Mouse (Mus musculus) MEL (cell line): Measurements from ENCODE around the gene Tulp4. TPM values are rescaled to one million over a fixed set of nuclear protein-coding genes. Genes with fewer than 3 reads are reported as not detected.

Source experiments
- DNase-seq: peaks from one replicate; pipeline ENCODE4 v3.0.0; 2011; ENCODE audit warnings: low read depth, low spot score
- H3K27ac ChIP-seq: 2 replicates; pipeline ENCODE4 v1.5.1; 2012; ENCODE audit warnings: low read depth, mild to moderate bottlenecking, control low read depth, low read length, moderate library complexity; ENCODE audit not compliant: control insufficient read depth
- H3K27me3 ChIP-seq, 2 experiments: fragments of 150-350 bp in 1 of 2; sonication (generic) in 1 of 2; 2 replicates each; pipeline ENCODE4 v1.6.1; 2012; ENCODE audit warnings: low read length in 2 of 2, mild to moderate bottlenecking in 2 of 2, improper control_type of control experiment in 1 of 2, moderate library complexity in 1 of 2; ENCODE audit not compliant: insufficient read depth in 2 of 2, control insufficient read depth in 1 of 2
- H3K36me3 ChIP-seq, 2 experiments: 2 replicates each; pipeline ENCODE4 v1.6.1; 2012 to 2014; ENCODE audit warnings: low read length in 2 of 2, improper control_type of control experiment in 1 of 2, inconsistent platforms in 1 of 2, mild to moderate bottlenecking in 1 of 2; ENCODE audit not compliant: insufficient read depth in 2 of 2, control insufficient read depth in 1 of 2
- H3K4me1 ChIP-seq, 2 experiments: fragments of 150-350 bp in 1 of 2; sonication (generic) in 1 of 2; 2 replicates each; pipeline ENCODE4 v1.6.1; 2012; ENCODE audit warnings: low read length in 2 of 2, improper control_type of control experiment in 1 of 2, mild to moderate bottlenecking in 1 of 2; ENCODE audit not compliant: insufficient read depth in 2 of 2, control insufficient read depth in 1 of 2
- H3K4me3 ChIP-seq, 2 experiments: fragments of 150-350 bp in 1 of 2; sonication (generic) in 1 of 2; 2 replicates each; pipeline ENCODE4 v1.5.1; 2012; ENCODE audit warnings: low read depth in 2 of 2, low read length in 2 of 2, mild to moderate bottlenecking in 2 of 2, moderate library complexity in 2 of 2, control low read depth in 1 of 2, improper control_type of control experiment in 1 of 2; ENCODE audit not compliant: control insufficient read depth in 1 of 2, insufficient read depth in 1 of 2
- H3K79me2 ChIP-seq: 2 replicates; pipeline ENCODE4 v1.6.1; 2012; ENCODE audit warnings: mild to moderate bottlenecking, low read length, moderate library complexity; ENCODE audit not compliant: control insufficient read depth, poor library complexity, insufficient read depth
- H3K9ac ChIP-seq: 2 replicates; pipeline ENCODE4 v1.6.1; 2012; ENCODE audit warnings: low read depth, mild to moderate bottlenecking, control low read depth, low read length, moderate library complexity; ENCODE audit not compliant: control insufficient read depth, poor library complexity, severe bottlenecking
- H3K9me3 ChIP-seq: fragments of 150-350 bp; sonication (generic); replicated peaks from 2 replicates; pipeline ENCODE4 v1.6.1; 2012; ENCODE audit warnings: mild to moderate bottlenecking, low read length, improper control_type of control experiment, moderate library complexity; ENCODE audit not compliant: insufficient read depth
- CHD1 ChIP-seq: IDR thresholded peaks from 2 replicates; pipeline ENCODE4 v1.6.1; 2012; ENCODE audit warnings: low read depth, mild to moderate bottlenecking, inconsistent platforms, low read length, improper control_type of control experiment
- CHD2 ChIP-seq: IDR thresholded peaks from 2 replicates; pipeline ENCODE4 v1.6.1; 2011; ENCODE audit warnings: low read length, improper control_type of control experiment
- ELF1 ChIP-seq: IDR thresholded peaks from 2 replicates; pipeline ENCODE4 v1.6.1; 2014; ENCODE audit warnings: low read depth, mild to moderate bottlenecking, inconsistent platforms, low read length, improper control_type of control experiment, moderate library complexity
- EP300 ChIP-seq, 2 experiments: IDR thresholded peaks; 2 replicates each; pipeline ENCODE4 v1.6.1; 2011; ENCODE audit warnings: improper control_type of control experiment in 2 of 2, low read length in 2 of 2, low read depth in 1 of 2, mild to moderate bottlenecking in 1 of 2
- GABPA ChIP-seq: IDR thresholded peaks from 2 replicates; pipeline ENCODE4 v1.6.1; 2012; ENCODE audit warnings: low read depth, mild to moderate bottlenecking, inconsistent platforms, low read length, improper control_type of control experiment, moderate library complexity
- GATA1 ChIP-seq: IDR thresholded peaks from 2 replicates; pipeline ENCODE4 v1.6.1; 2011; ENCODE audit warnings: low read depth, low read length, improper control_type of control experiment
- JUND ChIP-seq: IDR thresholded peaks from 2 replicates; pipeline ENCODE4 v1.6.1; 2011; ENCODE audit warnings: low read depth, mild to moderate bottlenecking, improper control_type of control experiment, low read length
- MAFK ChIP-seq: IDR thresholded peaks from 2 replicates; pipeline ENCODE4 v1.6.1; 2011; ENCODE audit warnings: low read depth, mild to moderate bottlenecking, low read length, improper control_type of control experiment, borderline replicate concordance
- MAX ChIP-seq: IDR thresholded peaks from 2 replicates; pipeline ENCODE4 v1.6.1; 2011; ENCODE audit warnings: low read length, improper control_type of control experiment
- MAZ ChIP-seq: IDR thresholded peaks from 2 replicates; pipeline ENCODE4 v1.6.1; 2012; ENCODE audit warnings: low read depth, mild to moderate bottlenecking, inconsistent platforms, low read length, improper control_type of control experiment
- MXI1 ChIP-seq: IDR thresholded peaks from 2 replicates; pipeline ENCODE4 v1.6.1; 2011; ENCODE audit warnings: mild to moderate bottlenecking, low read depth, low read length, improper control_type of control experiment
- MYC ChIP-seq: IDR thresholded peaks from 2 replicates; pipeline ENCODE4 v1.6.1; 2011; ENCODE audit warnings: low read depth, mild to moderate bottlenecking, low read length, improper control_type of control experiment, moderate library complexity
- POLR2A ChIP-seq, 2 experiments: IDR thresholded peaks; 2 replicates each; pipeline ENCODE4 v1.6.1; 2011 to 2012; ENCODE audit warnings: low read length in 2 of 2, mild to moderate bottlenecking in 2 of 2, control low read depth in 1 of 2, improper control_type of control experiment in 1 of 2, low read depth in 1 of 2, moderate library complexity in 1 of 2; ENCODE audit not compliant: control insufficient read depth in 1 of 2, insufficient read depth in 1 of 2, poor library complexity in 1 of 2
- POLR2AphosphoS2 ChIP-seq: IDR thresholded peaks from 2 replicates; pipeline ENCODE4 v1.6.1; 2011; ENCODE audit warnings: low read length, improper control_type of control experiment
- POLR2AphosphoS5 ChIP-seq: IDR thresholded peaks from 2 replicates; pipeline ENCODE4 v1.6.1; 2012; ENCODE audit warnings: low read depth, borderline replicate concordance, mild to moderate bottlenecking, inconsistent platforms, low read length, moderate library complexity, mixed read lengths
- TBP ChIP-seq: IDR thresholded peaks from 2 replicates; pipeline ENCODE4 v1.8.0; 2011; ENCODE audit warnings: low read depth, low read length, improper control_type of control experiment
- TCF12 ChIP-seq: IDR thresholded peaks from 2 replicates; pipeline ENCODE4 v1.6.1; 2014; ENCODE audit warnings: low read depth, mild to moderate bottlenecking, inconsistent platforms, low read length, improper control_type of control experiment, moderate library complexity
- UBTF ChIP-seq: IDR thresholded peaks from 2 replicates; pipeline ENCODE4 v1.6.1; 2012; ENCODE audit warnings: low read depth, mild to moderate bottlenecking, inconsistent platforms, low read length, improper control_type of control experiment, moderate library complexity, borderline replicate concordance; ENCODE audit not compliant: insufficient read depth
- USF1 ChIP-seq: IDR thresholded peaks from 2 replicates; pipeline ENCODE4 v1.6.1; 2014; ENCODE audit warnings: low read depth, mild to moderate bottlenecking, inconsistent platforms, low read length, improper control_type of control experiment, moderate library complexity
- USF2 ChIP-seq, 2 experiments: IDR thresholded peaks; 2 replicates each; pipeline ENCODE4 v1.6.1; 2011 to 2012; ENCODE audit warnings: improper control_type of control experiment in 2 of 2, low read length in 2 of 2, borderline replicate concordance in 1 of 2, inconsistent platforms in 1 of 2, low read depth in 1 of 2, mild to moderate bottlenecking in 1 of 2; ENCODE audit not compliant: insufficient read depth in 1 of 2
- ZC3H11A ChIP-seq: IDR thresholded peaks from 2 replicates; pipeline ENCODE4 v1.6.1; 2012; ENCODE audit warnings: low read depth, mild to moderate bottlenecking, inconsistent platforms, low read length, improper control_type of control experiment
- ZKSCAN1 ChIP-seq: IDR thresholded peaks from 2 replicates; pipeline ENCODE4 v1.6.1; 2012; ENCODE audit warnings: low read depth, mild to moderate bottlenecking, inconsistent platforms, low read length, improper control_type of control experiment, moderate library complexity
- polyA plus RNA-seq, 2 experiments: library from polyadenylated mRNA; stranded (reverse) in 1 of 2; unstranded in 1 of 2; fragments of >175 nt in 1 of 2; fragments of >200 nt in 1 of 2; gene quantifications; 2 replicates each; pipeline versions ENCODE4 v1.2.1 to v1.2.4; 2012; ENCODE audit warnings: low replicate concordance in 2 of 2, low read depth in 1 of 2; ENCODE audit not compliant: insufficient read length in 2 of 2, insufficient read depth in 1 of 2, missing spikeins in 1 of 2
- total RNA-seq: library from RNA; depleted of rRNA; stranded (reverse); fragments of 300-350 nt; gene quantifications from 2 replicates; pipeline ENCODE4 v1.2.3, GENCODE M21; 2012

Tulp4 gene
- total and polyA plus RNA-seq, 3 experiments = 7.7 to 59.2 TPM; not detected in 1

GRCm38 (mm10) chr17:6067613-6068012 lies 38.6 kb upstream of the Tulp4 start (continued):
- TF ChIP-seq UBTF = no peak
- TF ChIP-seq, all 39 proteins: peak for 10

GRCm38 (mm10) chr17:6069866-6070265 lies 36.4 kb upstream of the Tulp4 start:
- Histone ChIP-seq H3K4me1 (peaks cover 0 to 4% of the 10 kb centered on the region in 2 experiments; a peak in 2 of 4 replicates), H3K9ac (no peak overlapping the region), H3K27me3 (no peaks in the 10 kb centered on the region), H3K27ac (no peak overlapping the region), H3K36me3 (peaks cover 0 to 2% of the 10 kb centered on the region in 2 experiments; a peak in 2 of 4 replicates), H3K79me2 (no peaks in the 10 kb centered on the region), H3K9me3 (no peaks in the 10 kb centered on the region)
- DNase-seq = no peak
- TF ChIP-seq JUND (no peak), CHD2 (no peak), USF1 (no peak), ELF1 (no peak), EP300 (IDR thresholded peaks at IDR 0.05; ENCODE audit: low read depth in 1 of 2, low read length in 2 of 2) (no peak), MYC (no peak), MXI1 (no peak), MAX (no peak), ZKSCAN1 (no peak), MAZ (no peak), GATA1 (no peak), ZC3H11A (no peak), POLR2AphosphoS2 (no peak), MAFK (no peak), TBP (no peak), TCF12 (no peak)
- TF ChIP-seq, all 39 proteins: peak for 0
- no peak overlapping the region for H3K4me3 ChIP-seq

GRCm38 (mm10) chr17:6073405-6073804 lies 32.8 kb upstream of the Tulp4 start:
- H3K27ac ChIP-seq = no peak overlapping the region

More at GRCm38 (mm10) chr17:6073405-6073804, 32.8 kb upstream of the Tulp4 start:
- H3K36me3 ChIP-seq = peaks cover 0 to 8% of the 10 kb centered on the region in 2 experiments; a peak in 3 of 4 replicates
- H3K27me3 ChIP-seq = no peaks in the 10 kb centered on the region
- H3K9me3 ChIP-seq = no peaks in the 10 kb centered on the region
- H3K9ac ChIP-seq = no peak overlapping the region
- H3K4me3 ChIP-seq = no peak overlapping the region
- H3K4me1 ChIP-seq = peaks cover 2 to 11% of the 10 kb centered on the region in 2 experiments
- DNase-seq = no peak
- no peaks in the 10 kb centered on the region for H3K79me2 ChIP-seq
- TF ChIP-seq CHD1 (no peak), CHD2 (no peak), POLR2A (IDR thresholded peaks at IDR 0.05; ENCODE audit: control insufficient read depth in 1 of 2, insufficient read depth in 1 of 2, low read depth in 1 of 2, low read length in 2 of 2, poor library complexity in 1 of 2) (no peak), USF2 (IDR thresholded peaks at IDR 0.05; ENCODE audit: borderline replicate concordance in 1 of 2, insufficient read depth in 1 of 2, low read depth in 1 of 2, low read length in 2 of 2) (no peak), MAZ (no peak), USF1 (no peak), POLR2AphosphoS5 (no peak), JUND (no peak), GABPA (no peak)
